Mouse (Mus musculus): ENCODE data around the gene Kif26b. TPM values are rescaled to one million over a fixed set of nuclear protein-coding genes. Genes with fewer than 3 reads are reported as not detected.

Gene Kif26b
- polyA plus RNA-seq, 1 experiment from 2014 or later, result 2.7 TPM

- DNase-seq (ENCODE audit: low spot score) (no peak), ATAC-seq (replicated peaks; ENCODE audit: low FRiP score) (no peak)
- peaks cover 20% of the 10 kb centered on the region for H3K4me1 ChIP-seq (replicated peaks; ENCODE audit: control insufficient read depth, insufficient read depth, low read length)
- H3K9me3 ChIP-seq (ENCODE audit: control insufficient read depth, low read length), result no peaks in the 10 kb centered on the region
- 80% methylated on average over 2 of the region's 2 CpGs for WGBS
- H3K4me2 ChIP-seq, result no peak overlapping the region
- H3K27me3 ChIP-seq (replicated peaks; ENCODE audit: control insufficient read depth, insufficient read depth, low read length), result no peaks in the 10 kb centered on the region
- no peak overlapping the region for H3K4me3 ChIP-seq (ENCODE audit: low read depth, low read length)
- no peak overlapping the region for H3K9ac ChIP-seq (ENCODE audit: low read depth, low read length)
- peaks cover 5% of the 10 kb centered on the region; the same call in 1 of the 2 replicates for H3K36me3 ChIP-seq (ENCODE audit: control insufficient read depth, insufficient read depth, low read length)
- H3K27ac ChIP-seq (ENCODE audit: low read depth, low read length), result no peak overlapping the region
Measured at GRCm38 (mm10) chr1:178716411-178716810, 187.5 kb downstream of the Kif26b start.

- ATAC-seq (replicated peaks; ENCODE audit: low FRiP score) (no peak), DNase-seq (ENCODE audit: low spot score) (no peak)
- 62% methylated on average over 2 of the region's 2 CpGs for WGBS
- no peaks in the 10 kb centered on the region for H3K9me3 ChIP-seq (ENCODE audit: control insufficient read depth, low read length)
- no peak overlapping the region for H3K9ac ChIP-seq (ENCODE audit: low read depth, low read length)
- H3K36me3 ChIP-seq (ENCODE audit: control insufficient read depth, insufficient read depth, low read length), result peaks cover 5% of the 10 kb centered on the region; the same call in 1 of the 2 replicates
- H3K4me2 ChIP-seq, result no peak overlapping the region
- no peaks in the 10 kb centered on the region for H3K4me1 ChIP-seq (replicated peaks; ENCODE audit: control insufficient read depth, insufficient read depth, low read length)
- H3K4me3 ChIP-seq (ENCODE audit: low read depth, low read length), result no peak overlapping the region
- H3K27me3 ChIP-seq (replicated peaks; ENCODE audit: control insufficient read depth, insufficient read depth, low read length), result no peaks in the 10 kb centered on the region
- no peak overlapping the region for H3K27ac ChIP-seq (ENCODE audit: low read depth, low read length)
Measured at GRCm38 (mm10) chr1:178720821-178721220, 191.9 kb downstream of the Kif26b start.

GRCm38 (mm10) chr1:178722793-178723192 lies 193.9 kb downstream of the Kif26b start:
- Histone ChIP-seq H3K4me1 (replicated peaks; ENCODE audit: control insufficient read depth, insufficient read depth, low read length) (no peaks in the 10 kb centered on the region), H3K9me3 (ENCODE audit: control insufficient read depth, low read length) (no peaks in the 10 kb centered on the region), H3K36me3 (ENCODE audit: control insufficient read depth, insufficient read depth, low read length) (peaks cover 3% of the 10 kb centered on the region; the same call in 1 of the 2 replicates), H3K9ac (ENCODE audit: low read depth, low read length) (no peak overlapping the region), H3K27ac (ENCODE audit: low read depth, low read length) (no peak overlapping the region), H3K27me3 (replicated peaks; ENCODE audit: control insufficient read depth, insufficient read depth, low read length) (no peaks in the 10 kb centered on the region), H3K4me2 (no peak overlapping the region), H3K4me3 (ENCODE audit: low read depth, low read length) (no peak overlapping the region)
- WGBS, result 80% methylated on average over 4 of the region's 4 CpGs
- DNase-seq (ENCODE audit: low spot score) (no peak), ATAC-seq (replicated peaks; ENCODE audit: low FRiP score) (no peak)

- no peak for ATAC-seq (replicated peaks; ENCODE audit: low FRiP score)
- no peaks in the 10 kb centered on the region for H3K27me3 ChIP-seq (replicated peaks; ENCODE audit: control insufficient read depth, insufficient read depth, low read length)
- WGBS, result 76% methylated on average over 3 of the region's 3 CpGs
- no peaks in the 10 kb centered on the region for H3K9me3 ChIP-seq (ENCODE audit: control insufficient read depth, low read length)
- no peak overlapping the region for H3K9ac ChIP-seq (ENCODE audit: low read depth, low read length)
- no peaks in the 10 kb centered on the region for H3K36me3 ChIP-seq (ENCODE audit: control insufficient read depth, insufficient read depth, low read length)
- H3K4me1 ChIP-seq (replicated peaks; ENCODE audit: control insufficient read depth, insufficient read depth, low read length), result no peaks in the 10 kb centered on the region
- no peak overlapping the region for H3K4me3 ChIP-seq (ENCODE audit: low read depth, low read length)
- no peak overlapping the region for H3K4me2 ChIP-seq
- H3K27ac ChIP-seq (ENCODE audit: low read depth, low read length), result no peak overlapping the region
- no peak for DNase-seq (ENCODE audit: low spot score)
Measured at GRCm38 (mm10) chr1:178725536-178725935, 196.6 kb downstream of the Kif26b start.

GRCm38 (mm10) chr1:178728256-178728655 lies 199.3 kb downstream of the Kif26b start:
- WGBS, result 77% methylated on average over 6 of the region's 6 CpGs
- Histone ChIP-seq H3K27ac (ENCODE audit: low read depth, low read length) (no peak overlapping the region), H3K4me1 (replicated peaks; ENCODE audit: control insufficient read depth, insufficient read depth, low read length) (no peaks in the 10 kb centered on the region), H3K4me3 (ENCODE audit: low read depth, low read length) (no peak overlapping the region), H3K36me3 (ENCODE audit: control insufficient read depth, insufficient read depth, low read length) (no peaks in the 10 kb centered on the region), H3K4me2 (no peak overlapping the region), H3K9me3 (ENCODE audit: control insufficient read depth, low read length) (no peaks in the 10 kb centered on the region), H3K27me3 (replicated peaks; ENCODE audit: control insufficient read depth, insufficient read depth, low read length) (no peaks in the 10 kb centered on the region), H3K9ac (ENCODE audit: low read depth, low read length) (no peak overlapping the region)
- ATAC-seq (replicated peaks; ENCODE audit: low FRiP score) (no peak), DNase-seq (ENCODE audit: low spot score) (no peak)

- no peak overlapping the region for H3K4me2 ChIP-seq
- H3K36me3 ChIP-seq (ENCODE audit: control insufficient read depth, insufficient read depth, low read length), result no peaks in the 10 kb centered on the region
- DNase-seq (ENCODE audit: low spot score) (no peak), ATAC-seq (replicated peaks; ENCODE audit: low FRiP score) (no peak)
- H3K9ac ChIP-seq (ENCODE audit: low read depth, low read length), result no peak overlapping the region
- no peaks in the 10 kb centered on the region for H3K9me3 ChIP-seq (ENCODE audit: control insufficient read depth, low read length)
- no peak overlapping the region for H3K27ac ChIP-seq (ENCODE audit: low read depth, low read length)
- no peaks in the 10 kb centered on the region for H3K4me1 ChIP-seq (replicated peaks; ENCODE audit: control insufficient read depth, insufficient read depth, low read length)
- no peak overlapping the region for H3K4me3 ChIP-seq (ENCODE audit: low read depth, low read length)
- 94% methylated on average over 3 of the region's 3 CpGs for WGBS
- H3K27me3 ChIP-seq (replicated peaks; ENCODE audit: control insufficient read depth, insufficient read depth, low read length), result no peaks in the 10 kb centered on the region
Measured at GRCm38 (mm10) chr1:178730271-178730670, 201.3 kb downstream of the Kif26b start.

GRCm38 (mm10) chr1:178733035-178733434 lies 204.1 kb downstream of the Kif26b start:
- Histone ChIP-seq H3K36me3 (ENCODE audit: control insufficient read depth, insufficient read depth, low read length) (no peaks in the 10 kb centered on the region), H3K27me3 (replicated peaks; ENCODE audit: control insufficient read depth, insufficient read depth, low read length) (no peaks in the 10 kb centered on the region), H3K4me3 (ENCODE audit: low read depth, low read length) (no peak overlapping the region), H3K9ac (ENCODE audit: low read depth, low read length) (no peak overlapping the region), H3K9me3 (ENCODE audit: control insufficient read depth, low read length) (no peaks in the 10 kb centered on the region), H3K4me2 (no peak overlapping the region), H3K27ac (ENCODE audit: low read depth, low read length) (no peak overlapping the region), H3K4me1 (replicated peaks; ENCODE audit: control insufficient read depth, insufficient read depth, low read length) (no peaks in the 10 kb centered on the region)
- no peak for DNase-seq (ENCODE audit: low spot score)
- ATAC-seq (replicated peaks; ENCODE audit: low FRiP score), result no peak
- WGBS, result 77% methylated on average over 9 of the region's 9 CpGs

GRCm38 (mm10) chr1:178734576-178734975 lies 205.7 kb downstream of the Kif26b start:
- no peak for ATAC-seq (replicated peaks; ENCODE audit: low FRiP score)
- no peak overlapping the region for H3K9ac ChIP-seq (ENCODE audit: low read depth, low read length)
- H3K4me1 ChIP-seq (replicated peaks; ENCODE audit: control insufficient read depth, insufficient read depth, low read length), result no peaks in the 10 kb centered on the region
- H3K27ac ChIP-seq (ENCODE audit: low read depth, low read length), result no peak overlapping the region
- no peak overlapping the region for H3K4me3 ChIP-seq (ENCODE audit: low read depth, low read length)
- no peaks in the 10 kb centered on the region for H3K27me3 ChIP-seq (replicated peaks; ENCODE audit: control insufficient read depth, insufficient read depth, low read length)
- no peaks in the 10 kb centered on the region for H3K9me3 ChIP-seq (ENCODE audit: control insufficient read depth, low read length)
- no peak overlapping the region for H3K4me2 ChIP-seq
- 75% methylated on average over 4 of the region's 4 CpGs for WGBS
- no peak for DNase-seq (ENCODE audit: low spot score)
- H3K36me3 ChIP-seq (ENCODE audit: control insufficient read depth, insufficient read depth, low read length), result no peaks in the 10 kb centered on the region

- Histone ChIP-seq H3K36me3 (ENCODE audit: control insufficient read depth, insufficient read depth, low read length) (no peaks in the 10 kb centered on the region), H3K4me2 (no peak overlapping the region), H3K27me3 (replicated peaks; ENCODE audit: control insufficient read depth, insufficient read depth, low read length) (no peaks in the 10 kb centered on the region), H3K9ac (ENCODE audit: low read depth, low read length) (no peak overlapping the region), H3K27ac (ENCODE audit: low read depth, low read length) (no peak overlapping the region), H3K4me1 (replicated peaks; ENCODE audit: control insufficient read depth, insufficient read depth, low read length) (no peaks in the 10 kb centered on the region), H3K9me3 (ENCODE audit: control insufficient read depth, low read length) (no peaks in the 10 kb centered on the region), H3K4me3 (ENCODE audit: low read depth, low read length) (no peak overlapping the region)
- WGBS, result 65% methylated on average over 2 of the region's 2 CpGs
- ATAC-seq (replicated peaks; ENCODE audit: low FRiP score), result no peak
- DNase-seq (ENCODE audit: low spot score), result no peak
Measured at GRCm38 (mm10) chr1:178736931-178737330, 208.0 kb downstream of the Kif26b start.

All from liver, embryonic 11.5 days (tissue).